Mouse (Mus musculus): ENCODE data around the gene Acin1.

Acin1 gene

GRCm38 (mm10) chr14:54698733-54699132 is 12.0 kb upstream of the Acin1 start, which contains the start of gene Gm29776:
Gm29776 (minus strand) TSS chr14:54698833.
- no peak for DNase-seq (ENCODE audit: low read depth)

GRCm38 (mm10) chr14:54696752-54697151 is 10.0 kb upstream of the Acin1 start:
- no peak for DNase-seq (ENCODE audit: low read depth)

- DNase-seq (ENCODE audit: low read depth) = no peak
Observed at GRCm38 (mm10) chr14:54695042-54695441, 8.3 kb upstream of the Acin1 start.

- no peak for DNase-seq (ENCODE audit: low read depth)
Observed at GRCm38 (mm10) chr14:54687251-54687650, 520 bp upstream of the Acin1 start.

DNA sequence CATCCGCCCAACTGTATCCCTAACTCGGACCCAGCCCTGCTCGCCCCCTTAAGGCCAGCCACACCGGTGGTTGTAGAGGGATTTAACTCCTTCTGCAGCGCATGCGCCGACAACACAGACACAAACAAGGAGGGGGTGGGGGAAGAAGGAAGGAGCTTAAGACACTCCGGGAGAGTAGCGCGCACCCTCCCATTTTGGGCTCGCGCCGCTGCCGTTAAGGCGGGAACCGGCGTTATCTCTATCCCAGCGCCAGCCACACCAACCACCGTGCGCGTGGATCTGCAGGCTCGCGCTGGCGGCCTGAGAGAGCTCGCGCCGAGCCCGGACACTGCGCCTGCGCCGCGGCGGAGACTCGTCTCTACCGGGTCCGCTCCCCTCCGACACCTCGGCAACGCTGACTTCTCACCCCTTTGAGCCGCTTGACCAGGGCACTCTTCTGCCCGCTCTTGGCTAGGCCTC is 639 bp downstream of the Acin1 start, which contains the start of gene 1700123O20Rik:
Gene 1700123O20Rik, plus strand, starts transcription at position 154 of the 459 bp plus-strand sequence.
- DNase-seq (ENCODE audit: low read depth) = peak; percentile 85

GRCm38 (mm10) chr14:54685471-54685870 is 1.3 kb downstream of the Acin1 start:
- peak; percentile 34 for DNase-seq (ENCODE audit: low read depth)

DNA sequence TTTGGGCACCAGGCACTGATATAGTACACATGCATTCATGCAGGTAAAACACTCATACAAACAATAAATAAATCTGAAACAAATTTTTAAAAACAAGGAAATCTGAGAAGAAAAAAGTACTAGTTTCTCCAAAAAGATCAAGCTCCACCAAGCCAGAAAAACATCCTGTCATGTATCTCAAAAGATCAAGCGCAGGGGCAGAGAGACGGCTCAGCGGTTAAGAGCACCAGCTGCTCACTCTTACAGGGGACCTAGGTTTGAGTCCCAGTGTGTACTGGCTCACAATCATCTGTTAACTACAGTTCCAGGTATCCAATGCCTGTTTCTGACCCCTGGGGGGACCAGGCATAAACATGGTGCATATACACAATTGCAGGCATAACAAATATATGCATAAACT is 4.3 kb downstream of the Acin1 start:
- no peak for DNase-seq (ENCODE audit: low read depth)

GRCm38 (mm10) chr14:54678657-54679304 is 8.0 kb downstream of the Acin1 start:
- no peak for DNase-seq (ENCODE audit: low read depth)

- DNase-seq (ENCODE audit: low read depth) = no peak
Observed at GRCm38 (mm10) chr14:54676290-54676689, 10.4 kb downstream of the Acin1 start.

GRCm38 (mm10) chr14:54674317-54674716 is 12.4 kb downstream of the Acin1 start:
- no peak for DNase-seq (ENCODE audit: low read depth)

GRCm38 (mm10) chr14:54669381-54669780 is 17.4 kb downstream of the Acin1 start:
- peak; percentile 40 for DNase-seq (ENCODE audit: low read depth)

DNA sequence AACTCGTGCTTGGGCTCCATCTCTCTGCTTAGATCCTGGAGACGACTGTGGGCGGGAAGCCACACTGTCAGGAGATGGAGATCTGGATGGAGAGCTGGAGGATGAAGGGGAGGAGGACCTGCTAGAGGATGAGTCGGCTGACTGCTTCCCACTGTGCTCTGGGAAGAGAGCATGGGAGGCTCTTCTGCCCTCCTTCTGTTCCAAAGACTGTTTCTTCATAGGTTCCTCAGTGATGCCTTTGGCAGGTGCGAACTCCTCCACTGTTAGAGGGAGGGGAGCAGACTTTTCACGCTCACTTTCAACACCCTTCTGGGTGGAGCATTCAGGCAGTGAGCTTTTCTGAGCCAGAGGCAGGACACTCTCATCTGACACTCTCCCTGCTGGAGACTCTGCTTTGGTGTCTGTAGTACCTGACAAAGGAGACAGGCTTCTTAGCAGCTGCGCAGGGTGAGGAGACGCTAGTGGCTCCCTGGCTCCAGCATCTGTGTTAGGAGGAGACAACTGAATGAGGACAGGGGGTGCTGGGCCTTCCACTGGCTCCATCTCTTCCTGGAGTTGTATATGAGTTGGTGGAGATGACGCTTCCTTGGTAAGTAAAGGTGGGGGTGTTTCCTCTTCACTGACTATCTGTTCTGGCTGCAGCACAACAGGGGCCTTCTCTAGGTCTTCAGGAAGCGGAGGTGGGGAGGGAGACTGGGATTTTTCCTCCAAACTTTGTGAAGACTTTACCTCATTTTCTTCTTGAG is 22.1 kb downstream of the Acin1 start:
- DNase-seq (ENCODE audit: low read depth) = no peak

GRCm38 (mm10) chr14:54660009-54660408 is 26.7 kb downstream of the Acin1 start:
- peak; percentile 65 for DNase-seq (ENCODE audit: low read depth)

DNA sequence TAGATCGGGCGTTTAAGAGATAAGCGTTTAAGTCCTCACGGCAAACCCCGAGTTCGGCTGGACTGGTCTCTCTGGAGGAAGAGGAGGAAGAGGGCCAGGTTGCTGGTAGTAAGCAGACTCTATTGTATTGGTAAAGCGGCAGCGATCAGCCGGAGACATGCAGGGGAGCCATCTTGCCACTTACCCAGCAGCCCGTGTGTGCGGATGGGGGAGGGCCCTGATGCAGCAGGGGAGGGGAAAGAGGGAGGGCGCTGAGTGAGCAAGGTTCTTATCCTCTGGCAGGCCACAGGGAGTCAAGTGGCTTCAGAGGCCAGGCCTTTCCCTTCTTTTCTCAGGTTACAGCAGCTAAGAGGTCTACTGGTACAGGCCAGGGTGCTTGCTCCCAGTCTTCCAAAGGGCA is 33.2 kb downstream of the Acin1 start:
- DNase-seq (ENCODE audit: low read depth) = peak; percentile 81

DNA sequence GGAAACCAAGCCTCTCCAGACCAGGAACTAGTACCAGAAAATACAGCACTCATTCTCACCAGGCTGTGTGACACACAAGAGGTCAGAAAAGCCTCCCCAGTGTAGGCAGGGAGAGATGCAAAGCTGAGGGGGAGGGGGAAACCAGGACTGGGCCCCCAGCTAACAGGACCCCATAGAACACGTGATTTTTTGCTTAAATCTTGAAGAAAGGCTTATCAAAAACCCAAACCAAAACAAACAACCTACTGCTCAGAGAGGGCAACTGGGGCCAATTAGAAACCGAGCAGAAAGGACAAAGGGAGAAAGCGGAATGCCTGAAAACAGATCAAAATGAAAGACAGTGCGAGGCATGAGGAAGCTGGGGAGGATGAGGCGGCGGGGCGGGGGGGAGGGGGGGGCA is 33.9 kb downstream of the Acin1 start:
- DNase-seq (ENCODE audit: low read depth) = no peak

- no peak for DNase-seq (ENCODE audit: low read depth)
Observed at GRCm38 (mm10) chr14:54651556-54651955, 35.2 kb downstream of the Acin1 start.

- DNase-seq (ENCODE audit: low read depth) = peak; percentile 94
Observed at GRCm38 (mm10) chr14:54650621-54651454, 35.9 kb downstream of the Acin1 start.

DNA sequence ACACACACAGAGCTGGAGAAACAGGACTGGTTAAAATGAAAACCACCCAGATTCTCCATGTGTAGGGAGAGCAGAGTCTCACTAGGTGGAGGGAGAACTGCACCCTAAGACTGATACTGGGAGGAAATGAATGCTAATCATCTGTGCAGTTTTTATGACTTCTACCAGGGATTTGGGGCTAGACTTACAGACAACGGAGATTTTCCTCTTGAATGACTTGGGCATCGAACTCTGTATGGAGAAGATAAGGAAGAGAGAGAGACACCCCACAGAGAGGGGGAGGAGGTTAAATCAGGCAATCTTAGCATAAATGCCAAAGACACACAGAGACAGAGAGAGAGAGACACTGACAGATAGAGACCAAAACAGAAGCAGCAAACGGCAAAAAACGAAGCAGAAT is 38.8 kb downstream of the Acin1 start:
- DNase-seq (ENCODE audit: low read depth) = no peak

DNA sequence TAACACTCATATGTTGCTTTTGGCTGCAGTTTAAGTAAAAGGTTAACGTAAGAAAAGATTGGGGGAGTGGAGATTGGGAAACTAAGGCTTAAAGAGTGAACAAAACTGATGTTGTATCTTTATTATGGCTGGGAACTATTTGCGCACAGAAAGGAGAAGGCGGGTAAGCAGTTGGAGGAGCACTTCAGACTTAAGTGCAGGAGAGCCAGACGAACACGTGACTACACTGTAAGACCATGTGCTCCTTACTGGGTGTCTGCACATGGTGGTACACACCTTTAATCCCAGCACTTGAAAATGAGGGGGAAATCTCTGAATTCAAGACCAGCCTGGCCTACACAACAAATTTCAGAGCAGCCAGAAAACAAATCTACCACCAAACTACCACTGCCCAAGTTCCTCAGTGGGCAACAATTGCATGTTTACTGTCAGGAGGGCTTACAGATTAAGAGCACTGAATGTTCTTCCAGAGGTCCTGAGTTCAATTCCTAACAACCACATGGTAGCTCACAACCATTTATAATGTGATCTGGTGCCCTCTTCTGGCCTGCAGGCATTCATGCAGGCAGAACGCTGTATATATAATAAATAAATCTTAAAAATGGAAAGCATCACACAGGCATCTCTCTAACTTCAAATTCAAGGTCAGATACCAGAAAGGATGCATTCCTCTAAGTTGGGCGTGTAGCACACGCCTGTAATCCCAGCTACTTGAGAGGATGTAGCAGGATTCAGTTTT is 39.7 kb downstream of the Acin1 start:
- DNase-seq (ENCODE audit: low read depth) = no peak

- no peak for DNase-seq (ENCODE audit: low read depth)
Observed at GRCm38 (mm10) chr14:54646455-54646854, 40.3 kb downstream of the Acin1 start.

DNA sequence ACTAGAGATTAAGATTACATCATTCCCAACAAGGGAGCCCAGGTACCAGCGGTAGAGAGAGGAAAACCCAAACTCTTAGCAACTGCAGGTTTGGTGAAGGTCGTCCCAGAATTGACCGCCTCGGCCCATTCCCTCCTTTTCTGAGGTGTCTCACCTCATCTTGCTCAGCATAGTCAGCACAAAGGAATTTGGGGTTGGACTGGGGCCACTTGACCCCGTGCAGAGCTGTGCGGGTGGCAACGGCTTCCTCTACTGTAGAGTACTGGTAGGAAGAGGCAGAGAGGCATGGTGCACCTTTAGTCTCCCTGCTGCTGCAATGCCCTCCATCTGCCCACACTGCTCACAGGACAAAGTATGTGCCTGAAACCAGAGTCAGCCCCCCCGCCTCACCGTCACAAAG is 42.4 kb downstream of the Acin1 start:
- no peak for DNase-seq (ENCODE audit: low read depth)

DNA sequence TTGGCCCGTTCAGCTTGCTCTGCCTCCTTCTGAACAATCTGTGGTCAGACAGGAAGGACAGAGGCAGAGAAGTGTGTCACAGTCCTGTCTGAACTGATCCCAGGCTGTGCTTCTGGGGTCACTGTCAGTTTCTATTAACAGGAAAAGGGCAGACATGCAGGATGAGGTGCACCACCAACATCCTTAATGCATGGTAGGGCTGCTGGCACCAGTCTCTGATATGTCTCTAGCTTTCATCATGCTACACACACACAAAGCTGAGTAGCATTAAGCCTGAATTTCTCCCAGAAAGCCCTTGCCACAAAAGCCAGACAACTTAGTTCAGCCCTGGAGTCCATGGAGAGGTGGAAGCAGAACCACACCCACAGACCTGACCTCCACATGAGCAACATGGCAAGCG is 43.7 kb downstream of the Acin1 start:
- no peak for DNase-seq (ENCODE audit: low read depth)

Data from c-Kit-positive CD71-positive TER-119-negative erythroid progenitor cells, embryonic 14.5 days (primary cell).